In genomic region chr14:20969066-20969465, GRCm38 (mm10) we compare ENCODE assay signal across 19 mouse cellular contexts. TPM values are rescaled to one million over a fixed set of nuclear protein-coding genes. Genes with fewer than 3 reads are reported as not detected.
DNase-seq lines count a peak whose midpoint lies in the region; ATAC-seq and TF ChIP-seq lines count a peak whose summit lies in the region.
"Had no signal": no experiment of that assay in that cellular context is flagged by ENCODE, and none has a peak within 500 bp of the region (broad histone marks: within the 10 kb centered on the region; RNA-seq: fewer than 3 reads in every experiment).

No protein-coding gene starts in this region.

- no peak for DNase-seq in layer of hippocampus, adult 2 months (ENCODE audit: low spot score in 2 of 2)
- no peak for DNase-seq in layer of hippocampus, adult 8-10 months (ENCODE audit: low spot score in 2 of 2)
- DNase-seq in brain, embryonic 14.5 days (ENCODE audit: low read depth): peak; percentile 56
- no peak for DNase-seq in right cerebral cortex, postnatal 25 days
- DNase-seq: cerebellum, adult 9-10 months; gastrocnemius, postnatal 36 days; kidney, adult 2 months; kidney, postnatal 10 days; liver, postnatal 0 days; retina, postnatal 1 day; right cerebral cortex, postnatal 4 days had no signal

- no peaks in the 10 kb centered on the region for H3K27me3 ChIP-seq in neural tube, embryonic 14.5 days (ENCODE audit: control insufficient read depth, insufficient read depth, low read length)
- no peaks in the 10 kb centered on the region for H3K27me3 ChIP-seq in neural tube, embryonic 15.5 days (replicated peaks)
- H3K27me3 ChIP-seq: forebrain, embryonic 13.5 days; limb, embryonic 15.5 days; midbrain, embryonic 12.5 days had no signal

- no peak overlapping the region for H3K4me2 ChIP-seq in neural tube, embryonic 14.5 days (ENCODE audit: low read depth, low read length)
- no peak overlapping the region for H3K4me2 ChIP-seq in neural tube, embryonic 15.5 days
- H3K4me2 ChIP-seq: forebrain, embryonic 13.5 days; limb, embryonic 15.5 days; midbrain, embryonic 12.5 days had no signal

- H3K4me1 ChIP-seq in neural tube, embryonic 14.5 days (ENCODE audit: control insufficient read depth, insufficient read depth, low read length): no peaks in the 10 kb centered on the region
- H3K4me1 ChIP-seq in neural tube, embryonic 15.5 days: peaks cover 13% of the 10 kb centered on the region
- H3K4me1 ChIP-seq: embryonic facial prominence, embryonic 10.5 days had no signal

- no peak for TF ChIP-seq CTCF in layer of hippocampus, adult 2 months (conservative IDR thresholded peaks at IDR 0.05)
- no peak for TF ChIP-seq CTCF in brain, embryonic 14.5 days (IDR thresholded peaks at IDR 0.05; ENCODE audit: borderline replicate concordance, extremely low read depth, insufficient read depth, insufficient read length)

- H3K36me3 ChIP-seq in neural tube, embryonic 14.5 days (ENCODE audit: control insufficient read depth, insufficient read depth, low read length): no peaks in the 10 kb centered on the region
- H3K36me3 ChIP-seq in neural tube, embryonic 15.5 days: no peaks in the 10 kb centered on the region
- H3K36me3 ChIP-seq: embryonic facial prominence, embryonic 10.5 days; limb, embryonic 15.5 days; midbrain, embryonic 12.5 days had no signal

- no peak for TF ChIP-seq POLR2A in brain, embryonic 14.5 days (IDR thresholded peaks at IDR 0.05; ENCODE audit: borderline replicate concordance, extremely low read depth, insufficient read depth, insufficient read length, poor library complexity, severe bottlenecking)

- H3K9me3 ChIP-seq in neural tube, embryonic 14.5 days (ENCODE audit: control insufficient read depth, low read length): no peaks in the 10 kb centered on the region
- no peaks in the 10 kb centered on the region for H3K9me3 ChIP-seq in neural tube, embryonic 15.5 days (replicated peaks)
- H3K9me3 ChIP-seq: embryonic facial prominence, embryonic 10.5 days; forebrain, embryonic 13.5 days; limb, embryonic 15.5 days; midbrain, embryonic 12.5 days had no signal

- ATAC-seq in neural tube, embryonic 14.5 days (ENCODE audit: low read depth): no peak
- ATAC-seq in neural tube, embryonic 15.5 days (ENCODE audit: low FRiP score): no peak
- ATAC-seq in inflammation-experienced regulatory T-cells, adult 6 months: no peak
- ATAC-seq: forebrain, embryonic 13.5 days; liver, postnatal 0 days had no signal

- no peak overlapping the region for H3K9ac ChIP-seq in neural tube, embryonic 14.5 days (replicated peaks; ENCODE audit: low read depth, low read length)
- no peak overlapping the region for H3K9ac ChIP-seq in neural tube, embryonic 15.5 days (replicated peaks)
- H3K9ac ChIP-seq: forebrain, embryonic 13.5 days; limb, embryonic 15.5 days; liver, postnatal 0 days; midbrain, embryonic 12.5 days had no signal

- H3K27ac ChIP-seq in layer of hippocampus, adult 2 months: peak overlapping the region; percentile 28; the same call in 1 of the 2 replicates
- H3K27ac ChIP-seq in neural tube, embryonic 14.5 days (ENCODE audit: low read depth, low read length): peak overlapping the region; percentile 7; the same call in 1 of the 2 replicates
- H3K27ac ChIP-seq in neural tube, embryonic 15.5 days (replicated peaks): no peak overlapping the region
- H3K27ac ChIP-seq: embryonic facial prominence, embryonic 10.5 days; limb, embryonic 15.5 days; midbrain, embryonic 12.5 days; stomach, postnatal 0 days had no signal

- WGBS in neural tube, embryonic 14.5 days: 29% methylated on average over 1 of the region's 1 CpGs
- 23% methylated on average over 1 of the region's 1 CpGs for WGBS in neural tube, embryonic 15.5 days

- no peak overlapping the region for H3K4me3 ChIP-seq in layer of hippocampus, adult 2 months
- no peak overlapping the region for H3K4me3 ChIP-seq in neural tube, embryonic 14.5 days (ENCODE audit: low read depth, low read length)
- H3K4me3 ChIP-seq in neural tube, embryonic 15.5 days (replicated peaks): no peak overlapping the region
- H3K4me3 ChIP-seq: embryonic facial prominence, embryonic 10.5 days; forebrain, embryonic 13.5 days; limb, embryonic 15.5 days; midbrain, embryonic 12.5 days had no signal

RNA-seq across cellular contexts. Expression of gene Vcl, which starts 39.9 kb away (rescaled TPM):
- total RNA-seq in layer of hippocampus, adult 2 months (2021): 10 to 100 TPM; 30.9 to 38.9 TPM
- total RNA-seq in layer of hippocampus, adult 8-10 months (2022): 10 to 100 TPM; 27.6 to 36.3 (median 30.7) TPM
- polyA plus RNA-seq in neural tube, embryonic 14.5 days (2014; fragmentation: Nextera tagmentation; extraction: Ambion mirVana): 18.2 and 28.0 TPM in 2 replicates
- polyA plus RNA-seq in neural tube, embryonic 15.5 days (2015; fragmentation: Nextera tagmentation; extraction: Ambion mirVana): 17.5 and 23.3 TPM in 2 replicates
- 18.0 and 24.4 TPM in 2 replicates for polyA plus RNA-seq in brain, embryonic 14.5 days (2012; rRNA removed)
- polyA plus RNA-seq in inflammation-experienced regulatory T-cells, adult 6 months (2017; shearing (Covaris generic)): 1 to 10 TPM; 1.1 to 2.8 (median 1.6) TPM
